Mouse (Mus musculus) retina, adult 2 months (tissue): ENCODE results near the gene Gnptab.
"Not testable (repeated sequence)": the region's sequence is repeated elsewhere in the genome, so short reads cannot be mapped to it uniquely, and the experiment has no call there.

Experiments
- DNase-seq: peaks from one replicate; pipeline ENCODE4 v3.0.0-alpha.2; 2012; ENCODE audit warnings: low read depth, low spot score

Gene Gnptab

GRCm38 (mm10) chr10:88379013-88379885 is at the start of gene Gnptab, which contains the start of gene Dram1:
Gnptab (plus strand) TSS chr10:88379132.
Dram1 (minus strand) TSS chr10:88379080.
- peak; percentile 68 for DNase-seq

GRCm38 (mm10) chr10:88330695-88331094 is 48.2 kb upstream of the Gnptab start:
- DNase-seq: no peak

GRCm38 (mm10) chr10:88340660-88341059 is 38.3 kb upstream of the Gnptab start:
- DNase-seq: no peak

GRCm38 (mm10) chr10:88341368-88341767 is 37.6 kb upstream of the Gnptab start:
- no peak for DNase-seq

- DNase-seq: no peak
Observed at GRCm38 (mm10) chr10:88345899-88346401, 33.0 kb upstream of the Gnptab start.

- no peak for DNase-seq
Observed at GRCm38 (mm10) chr10:88346454-88347245, 32.3 kb upstream of the Gnptab start.

- no peak for DNase-seq
Observed at GRCm38 (mm10) chr10:88349800-88350199, 29.1 kb upstream of the Gnptab start.

GRCm38 (mm10) chr10:88350687-88351086 is 28.2 kb upstream of the Gnptab start:
- no peak for DNase-seq

GRCm38 (mm10) chr10:88351411-88352103 is 27.4 kb upstream of the Gnptab start:
- no peak for DNase-seq

GRCm38 (mm10) chr10:88352549-88352948 is 26.4 kb upstream of the Gnptab start:
- no peak for DNase-seq

- DNase-seq: no peak
Observed at GRCm38 (mm10) chr10:88354599-88354998, 24.3 kb upstream of the Gnptab start.

GRCm38 (mm10) chr10:88356114-88356982 is 22.6 kb upstream of the Gnptab start:
- DNase-seq: no peak

- DNase-seq: no peak
Observed at GRCm38 (mm10) chr10:88356983-88357559, 21.9 kb upstream of the Gnptab start.

- DNase-seq: no peak
Observed at GRCm38 (mm10) chr10:88362218-88362617, 16.7 kb upstream of the Gnptab start.

- no peak for DNase-seq
Observed at GRCm38 (mm10) chr10:88364221-88364620, 14.7 kb upstream of the Gnptab start.

GRCm38 (mm10) chr10:88369233-88369632 is 9.7 kb upstream of the Gnptab start:
- DNase-seq: no peak

- no peak for DNase-seq
Observed at GRCm38 (mm10) chr10:88371793-88372192, 7.1 kb upstream of the Gnptab start.

- DNase-seq: no peak
Observed at GRCm38 (mm10) chr10:88372436-88372835, 6.5 kb upstream of the Gnptab start.

- not testable (repeated sequence) for DNase-seq
Observed at GRCm38 (mm10) chr10:88372945-88373344, 6.0 kb upstream of the Gnptab start.

GRCm38 (mm10) chr10:88374984-88375383 is 3.9 kb upstream of the Gnptab start:
- no peak for DNase-seq
